14 mouse cellular contexts compared by ENCODE assay signal in the genomic region with DNA sequence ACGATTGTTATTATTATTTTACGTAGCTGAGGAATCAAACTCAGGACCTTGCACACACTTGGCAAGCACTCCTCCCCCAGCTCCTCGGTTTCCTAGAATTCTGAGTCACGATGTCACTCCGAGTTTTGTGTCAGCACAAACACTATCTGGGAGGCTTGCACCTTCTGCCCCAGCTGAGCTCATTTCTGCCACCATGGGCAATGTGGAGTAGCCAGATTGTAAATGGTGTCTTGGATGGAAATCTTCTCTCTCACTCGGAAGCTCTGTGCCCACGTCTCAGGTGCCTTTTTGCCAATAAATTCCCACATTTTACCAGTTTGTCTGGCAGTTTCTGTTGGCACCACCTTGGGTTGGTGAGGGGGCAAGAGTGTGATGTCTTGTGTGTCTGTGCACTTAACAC.
DNase-seq lines count a peak whose midpoint lies in the region.
"Had no signal": no experiment of that assay in that cellular context is flagged by ENCODE, and none has a peak within 500 bp of the region (broad histone marks: within the 10 kb centered on the region; RNA-seq: fewer than 3 reads in every experiment).

No protein-coding gene starts in this region.

- DNase-seq in adrenal gland, postnatal 25 days = peak; percentile 7
- no peak for DNase-seq in adrenal gland, adult 18-20 months (ENCODE audit: low spot score in 2 of 2)
- DNase-seq in frontal cortex, postnatal 36 days (ENCODE audit: low spot score in 2 of 2) = peak; percentile 20 to 46
- no peak for DNase-seq in frontal cortex, postnatal 14 days (ENCODE audit: low spot score in 2 of 2)
- peak; percentile 46 for DNase-seq in right cerebral cortex, adult 18-20 months
- DNase-seq in right cerebral cortex, postnatal 25 days = no peak
- DNase-seq in telencephalon, adult 2 months (ENCODE audit: low read depth, low spot score) = peak; percentile 56
- DNase-seq in cerebellum, adult 8-10 months = no peak
- DNase-seq: cerebellum, adult 11 months; cerebellum, adult 9-10 months; cerebellum, postnatal 25 days; gastrocnemius, postnatal 14 days; heart, adult 2 months; kidney, adult 8-10 months had no signal

Comparison
In these comparisons a context has a peak if more than half of its experiments do, and no peak if none do; other contexts are left out.
1. DNase-seq: peak in adrenal gland, postnatal 25 days (single experiment), frontal cortex, postnatal 36 days (2 of 2), right cerebral cortex, adult 18-20 months (single experiment) and telencephalon, adult 2 months (single experiment); none in adrenal gland, adult 18-20 months (0 of 2), frontal cortex, postnatal 14 days (0 of 2), right cerebral cortex, postnatal 25 days (single experiment) and cerebellum, adult 8-10 months (single experiment).